Mouse (Mus musculus) C2C12 (cell line): Measurements from ENCODE around the gene Tcp11l2.

Source experiments
- CEBPB ChIP-seq: IDR thresholded peaks from one replicate; pipeline ENCODE4 v1.6.1; 2011; ENCODE audit warnings: low read depth, mild to moderate bottlenecking, control low read depth, moderate library complexity
- CTCF ChIP-seq: IDR thresholded peaks from one replicate; pipeline ENCODE4 v1.5.1; 2011; ENCODE audit not compliant: control insufficient read depth, insufficient read depth, insufficient read length
- FOSL1 ChIP-seq: IDR thresholded peaks from one replicate; pipeline ENCODE4 v1.8.0; 2011; ENCODE audit warnings: mild to moderate bottlenecking, low read length; ENCODE audit not compliant: poor library complexity, insufficient read depth, severe bottlenecking
- MAX ChIP-seq: IDR thresholded peaks from one replicate; pipeline ENCODE4 v1.6.1; 2011; ENCODE audit warnings: mild to moderate bottlenecking, control low read depth
- MYOD1 ChIP-seq: IDR thresholded peaks from one replicate; pipeline ENCODE4 v1.6.1; 2011; ENCODE audit warnings: low read depth; ENCODE audit not compliant: control insufficient read depth, insufficient read length
- MYOG ChIP-seq: IDR thresholded peaks from one replicate; pipeline ENCODE4 v1.6.1; 2011; ENCODE audit not compliant: control insufficient read depth, insufficient read length; ENCODE audit errors: extremely low read depth
- USF1 ChIP-seq: IDR thresholded peaks from one replicate; pipeline ENCODE4 v1.6.1; 2011; ENCODE audit warnings: low read depth, mild to moderate bottlenecking, control low read depth, moderate library complexity

DNA sequence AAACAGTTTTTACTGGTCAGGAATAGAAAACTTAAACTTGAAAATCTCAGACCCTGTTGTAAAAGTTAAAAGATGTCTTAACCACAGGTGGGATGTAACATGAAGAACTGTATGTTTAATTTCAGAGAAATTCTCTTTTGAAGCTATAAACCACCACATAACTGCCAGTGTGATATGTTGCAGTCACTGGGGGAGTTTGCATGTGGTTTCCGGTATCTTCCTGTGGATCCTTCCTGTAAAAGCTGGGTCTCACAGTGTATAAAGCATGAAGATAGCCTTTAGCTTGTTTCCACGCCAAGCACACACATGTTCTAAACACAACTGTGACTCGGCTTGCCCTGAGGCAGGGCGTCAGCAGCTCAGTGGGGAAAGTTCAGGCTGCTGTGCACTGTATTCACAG lies 55.6 kb downstream of the Tcp11l2 start:
- no peak for TF ChIP-seq CTCF
- TF ChIP-seq MAX, result no peak
- no peak for TF ChIP-seq CEBPB
- TF ChIP-seq MYOD1, result no peak
- TF ChIP-seq USF1, result no peak
- no peak for TF ChIP-seq MYOG
- TF ChIP-seq FOSL1, result no peak
